Mouse (Mus musculus) kidney, adult 9 months (tissue): Measurements from ENCODE around the gene Vmn1r121.
"Not testable (repeated sequence)": the region's sequence is repeated elsewhere in the genome, so short reads cannot be mapped to it uniquely, and the experiment has no call there.

Experiments
- DNase-seq: peaks from one replicate; pipeline ENCODE4 v3.0.0; 2022

Vmn1r121 gene

GRCm38 (mm10) chr7:21098413-21098812 is at the start of gene Vmn1r121:
TSS of gene Vmn1r121 (minus strand) at chr7:21098513.
- DNase-seq = not testable (repeated sequence)

GRCm38 (mm10) chr7:21134028-21134427 is 35.7 kb upstream of the Vmn1r121 start, which contains the start of gene Vmn1r122:
TSS of gene Vmn1r122 (minus strand) at chr7:21134128.
- not testable (repeated sequence) for DNase-seq

GRCm38 (mm10) chr7:21053684-21054083 is 44.6 kb downstream of the Vmn1r121 start, which contains the start of gene Vmn1r120:
TSS of gene Vmn1r120 (minus strand) at chr7:21053784.
- not testable (repeated sequence) for DNase-seq
